Mouse (Mus musculus): ENCODE measurements around the gene Prr36.

DNA sequence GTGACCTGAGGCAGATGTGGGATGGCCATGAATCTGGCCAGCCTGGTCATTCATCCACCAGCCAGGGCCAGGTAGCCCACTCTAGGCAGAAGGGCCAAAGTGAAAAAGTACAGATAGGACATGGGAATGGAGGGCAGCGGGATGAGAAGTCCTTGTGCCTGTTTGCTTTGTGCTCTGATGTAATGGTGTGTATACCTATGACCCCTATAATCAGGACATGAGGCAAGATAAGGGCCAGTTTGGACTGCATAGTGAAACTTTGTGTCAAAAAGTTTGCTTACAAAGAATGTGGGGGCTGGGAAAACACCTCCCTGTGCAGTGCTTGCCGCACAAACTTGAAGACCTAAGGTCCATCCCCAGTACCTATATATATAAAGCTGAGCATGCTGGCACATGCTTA is 31.1 kb downstream of the Prr36 start:
- TF ChIP-seq EP300 (IDR thresholded peaks at IDR 0.05), result no peak
- TF ChIP-seq CTCF (IDR thresholded peaks at IDR 0.05), result no peak

All from lung, postnatal 0 days (tissue).